Mouse (Mus musculus) myocyte (in vitro differentiated cells): ENCODE measurements at regions not wholly inside any gene's neighbourhood (a gene's known extent, or its start where the extent isn't known, plus 50 kb on each side); places are given as distances from the start of the nearest gene placed in this dataset.

Experiments
- POLR2A ChIP-seq: IDR thresholded peaks from one replicate; pipeline ENCODE4 v1.6.1; 2011; ENCODE audit warnings: low read depth, mild to moderate bottlenecking, control low read depth, moderate library complexity; ENCODE audit not compliant: insufficient read length
- REST ChIP-seq: IDR thresholded peaks from one replicate; pipeline ENCODE4 v1.6.1; 2011; ENCODE audit warnings: mild to moderate bottlenecking, control low read depth, moderate library complexity; ENCODE audit not compliant: insufficient read depth, insufficient read length
- USF1 ChIP-seq: IDR thresholded peaks from one replicate; pipeline ENCODE4 v1.6.1; 2011; ENCODE audit warnings: low read depth, mild to moderate bottlenecking, control low read depth, moderate library complexity

- TF ChIP-seq POLR2A (no peak), USF1 (no peak), REST (no peak)
Measured at GRCm38 (mm10) chr1:143881192-143881591, 104.1 kb downstream of the Uchl5 start.
